Mouse (Mus musculus) embryonic fibroblast, embryonic 13.5 days (primary cell): ENCODE measurements around the gene Gm11077. TPM values are rescaled to one million over a fixed set of nuclear protein-coding genes. Genes with fewer than 3 reads are reported as not detected.

Source experiments
- H3K27ac ChIP-seq: 2 replicates; pipeline ENCODE4 v1.5.1; 2012; ENCODE audit warnings: low read length, control low read depth, inconsistent platforms; ENCODE audit not compliant: insufficient read depth
- H3K4me1 ChIP-seq: 2 replicates; pipeline ENCODE4 v1.6.1; 2011; ENCODE audit warnings: low read length; ENCODE audit not compliant: control insufficient read depth, insufficient read depth
- H3K4me3 ChIP-seq: 2 replicates; pipeline ENCODE4 v1.5.1; 2011; ENCODE audit warnings: mild to moderate bottlenecking, control low read depth, low read length; ENCODE audit not compliant: insufficient read depth
- CTCF ChIP-seq: IDR thresholded peaks from 2 replicates; pipeline ENCODE4 v1.5.1; 2011; ENCODE audit warnings: mild to moderate bottlenecking, control low read depth, low read length, moderate library complexity, borderline replicate concordance; ENCODE audit not compliant: insufficient read depth
- POLR2A ChIP-seq: IDR thresholded peaks from 2 replicates; pipeline ENCODE4 v1.6.1; 2011; ENCODE audit warnings: low read depth, mild to moderate bottlenecking, control low read depth, low read length, moderate library complexity
- polyA plus RNA-seq: library from polyadenylated mRNA; stranded (reverse); fragments of >200 nt; gene quantifications from 2 replicates; pipeline ENCODE4 v1.2.4, GENCODE M21; 2011; ENCODE audit warnings: low read depth; ENCODE audit not compliant: missing spikeins, insufficient read length

Gm11077 gene
- polyA plus RNA-seq, 1 experiment: not detected

GRCm38 (mm10) chr6:140706056-140706455, 23.0 kb upstream of the Gm11077 start:
- H3K4me3 ChIP-seq: no peak overlapping the region
- no peaks in the 10 kb centered on the region for H3K4me1 ChIP-seq
- no peak overlapping the region for H3K27ac ChIP-seq
- no peak for TF ChIP-seq POLR2A
- TF ChIP-seq CTCF: no peak

DNA sequence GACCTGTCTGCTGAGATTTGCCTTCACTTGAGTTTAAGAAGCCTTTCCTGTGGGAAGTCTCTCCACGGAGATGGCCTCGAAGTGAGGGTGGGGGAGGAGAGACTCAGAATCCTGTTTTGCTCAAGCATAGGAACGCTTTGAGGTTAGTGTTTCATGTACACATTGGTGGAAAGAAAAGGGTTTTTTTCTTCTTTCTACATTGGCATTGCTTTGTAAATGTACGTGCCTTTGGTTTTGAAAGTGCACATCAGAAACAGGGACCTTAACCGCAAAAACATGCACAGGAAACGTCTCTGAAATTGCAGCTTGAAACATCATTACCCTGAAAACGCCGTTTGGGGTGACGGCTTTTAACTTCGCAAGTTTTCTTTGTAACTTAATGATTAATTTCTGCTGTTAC, 21.0 kb upstream of the Gm11077 start:
- H3K4me3 ChIP-seq: no peak overlapping the region

GRCm38 (mm10) chr6:140709415-140710107, 19.5 kb upstream of the Gm11077 start:
- Histone ChIP-seq H3K4me1 (no peaks in the 10 kb centered on the region), H3K4me3 (no peak overlapping the region), H3K27ac (no peak overlapping the region)
- TF ChIP-seq POLR2A (no peak), CTCF (no peak)

More for the DNA sequence above, 21.0 kb upstream of the Gm11077 start:
- TF ChIP-seq POLR2A (no peak), CTCF (no peak)
- no peak overlapping the region for H3K27ac ChIP-seq
- H3K4me1 ChIP-seq: no peaks in the 10 kb centered on the region

DNA sequence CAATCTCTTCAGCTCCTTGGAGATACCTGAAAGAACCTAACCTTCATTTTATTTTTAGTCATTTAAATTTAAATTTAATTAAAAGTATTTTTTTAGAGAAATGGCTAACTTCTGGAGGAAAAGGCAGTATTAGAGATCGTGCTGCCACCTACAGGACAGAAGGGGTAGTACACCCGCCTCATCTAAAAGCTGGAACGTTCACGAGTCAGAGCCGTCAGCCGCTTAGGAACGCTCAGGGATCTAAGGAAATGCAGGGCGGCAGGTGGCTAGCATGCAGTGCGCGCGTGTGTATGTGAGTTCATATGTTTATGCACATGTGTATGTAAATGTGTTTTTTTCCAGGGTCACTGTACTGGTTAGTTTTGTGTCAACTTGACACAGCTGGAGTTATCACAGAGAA, 16.3 kb upstream of the Gm11077 start:
- no peaks in the 10 kb centered on the region for H3K4me1 ChIP-seq
- TF ChIP-seq POLR2A: no peak
- TF ChIP-seq CTCF: peak; percentile 47; the same call in 1 of the 2 replicates
- H3K4me3 ChIP-seq: no peak overlapping the region
- no peak overlapping the region for H3K27ac ChIP-seq

DNA sequence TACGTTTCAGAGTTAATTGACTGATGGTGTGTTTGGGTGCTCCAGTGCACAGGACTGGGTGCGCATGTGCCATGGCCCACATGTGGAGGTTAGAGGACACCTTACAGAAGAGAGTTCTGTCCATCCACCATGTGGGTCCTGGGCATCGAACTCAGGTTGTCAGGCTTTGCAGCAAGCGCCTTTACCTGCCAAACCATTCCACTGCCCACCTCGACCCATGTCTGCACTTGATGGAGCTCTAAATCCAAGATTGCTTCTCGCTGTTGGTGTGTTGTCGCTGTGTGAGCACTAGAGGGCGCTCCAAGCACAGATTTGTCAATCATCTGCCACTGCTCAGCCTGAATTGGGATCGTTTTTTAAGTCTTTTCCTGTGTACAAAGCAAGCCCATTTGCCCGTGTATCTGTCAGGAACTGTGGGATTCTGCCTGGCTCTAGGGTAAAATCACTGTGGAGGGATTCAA, 14.1 kb upstream of the Gm11077 start:
- TF ChIP-seq CTCF (peak; percentile 95), POLR2A (no peak)
- Histone ChIP-seq H3K27ac (no peak overlapping the region), H3K4me1 (no peaks in the 10 kb centered on the region), H3K4me3 (no peak overlapping the region)

DNA sequence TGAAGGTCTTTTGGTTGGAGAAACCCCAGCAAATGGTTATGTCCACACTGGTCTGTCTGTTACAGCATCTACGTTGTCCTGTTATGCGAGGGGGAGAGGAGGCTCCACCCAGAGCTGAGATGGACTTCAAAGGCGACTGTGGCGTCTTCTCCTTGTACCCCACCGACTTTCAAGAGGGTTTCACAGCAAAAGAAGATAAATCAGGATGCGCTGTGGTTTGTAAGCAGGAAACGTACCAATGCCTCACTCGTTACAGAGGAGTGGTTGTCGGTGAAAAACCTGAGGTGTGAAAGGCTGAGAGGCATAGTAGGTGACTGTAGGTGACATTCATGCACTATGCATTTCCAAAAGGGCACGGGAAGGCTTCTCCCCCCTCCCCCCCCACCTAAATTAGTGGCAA, 7.0 kb upstream of the Gm11077 start:
- TF ChIP-seq POLR2A: no peak
- TF ChIP-seq CTCF: no peak
- Histone ChIP-seq H3K4me3 (no peak overlapping the region), H3K27ac (peak overlapping the region; percentile 46; the same call in 1 of the 2 replicates), H3K4me1 (peaks cover 17% of the 10 kb centered on the region)

DNA sequence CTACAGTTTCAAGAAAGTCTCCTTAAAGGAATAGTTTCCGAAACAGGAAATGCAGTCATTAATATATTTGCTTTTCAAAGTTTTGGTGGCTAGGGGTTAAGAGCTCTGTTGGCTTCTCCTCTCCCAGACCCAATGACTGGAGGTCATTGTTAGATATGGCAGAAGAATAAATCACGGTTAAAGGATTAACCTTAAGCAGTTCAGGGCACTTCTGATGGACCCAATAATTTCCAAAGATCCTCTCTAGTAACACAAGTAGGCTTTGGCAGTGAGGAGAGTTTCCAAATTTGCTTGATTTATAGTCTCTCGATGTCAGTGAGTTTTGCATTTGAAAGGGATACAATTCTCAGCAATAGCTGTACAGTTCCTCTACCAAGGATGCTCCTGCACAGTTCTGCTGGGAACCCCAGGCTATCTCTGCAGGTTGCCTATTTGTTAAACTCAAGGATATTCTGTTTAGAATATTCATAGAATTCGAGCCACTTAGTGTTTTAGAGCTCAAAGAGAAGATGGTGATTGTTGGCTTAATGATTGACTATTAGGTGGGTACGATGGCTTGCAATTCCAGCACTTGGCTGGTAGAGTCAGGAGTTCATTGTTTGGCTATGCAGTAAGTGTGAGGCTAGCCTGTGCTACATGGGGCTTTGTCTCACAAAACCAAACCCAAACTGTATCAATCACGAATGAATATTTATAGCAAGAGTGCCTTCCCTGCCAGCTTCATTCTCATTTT, 1.8 kb downstream of the Gm11077 start:
- TF ChIP-seq POLR2A: no peak
- no peak for TF ChIP-seq CTCF
- peak overlapping the region; percentile 29 for H3K27ac ChIP-seq

DNA sequence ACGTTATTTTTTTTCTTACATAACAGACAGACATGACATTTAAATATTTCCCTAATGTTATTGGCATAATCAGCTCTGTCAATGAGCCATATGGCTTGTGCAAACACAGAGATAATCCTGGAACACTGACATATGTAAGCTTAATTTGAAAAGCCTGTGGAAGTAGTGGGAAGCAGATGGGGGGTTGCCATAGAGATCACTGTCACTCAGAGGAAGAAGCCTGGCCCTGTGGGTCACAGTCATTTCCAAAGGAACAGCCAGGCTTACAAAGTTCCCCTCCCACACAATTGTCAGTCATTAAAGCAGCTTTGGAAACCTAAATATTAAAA, 2.3 kb downstream of the Gm11077 start:
- Histone ChIP-seq H3K4me3 (no peak overlapping the region), H3K4me1 (peaks cover 2% of the 10 kb centered on the region), H3K27ac (peak overlapping the region; percentile 29; the same call in 1 of the 2 replicates)
- TF ChIP-seq POLR2A (no peak), CTCF (no peak)

More for the DNA sequence above, 1.8 kb downstream of the Gm11077 start:
- no peak overlapping the region for H3K4me3 ChIP-seq
- peaks cover 3% of the 10 kb centered on the region for H3K4me1 ChIP-seq

- Histone ChIP-seq H3K27ac (no peak overlapping the region), H3K4me1 (peaks cover 2% of the 10 kb centered on the region), H3K4me3 (no peak overlapping the region)
- TF ChIP-seq CTCF (no peak), POLR2A (no peak)
Measured at GRCm38 (mm10) chr6:140732971-140733640, 4.0 kb downstream of the Gm11077 start.

DNA sequence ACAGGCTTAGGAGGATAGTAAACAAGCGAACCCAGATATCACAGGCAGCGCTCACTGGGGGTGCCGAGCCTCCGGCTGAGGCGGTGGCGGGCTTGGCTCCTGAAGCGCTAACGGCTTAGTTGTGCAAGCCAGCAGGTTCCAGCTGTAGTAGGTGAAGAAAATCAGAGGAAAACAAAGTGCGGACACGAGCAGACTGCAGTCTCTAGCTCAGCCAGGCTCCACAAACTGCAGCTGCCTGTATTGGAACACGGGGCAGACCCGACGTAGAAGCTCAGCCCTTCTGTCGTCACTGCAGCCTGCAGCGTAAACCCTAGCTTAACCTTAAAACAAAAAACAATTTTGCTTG, 4.5 kb downstream of the Gm11077 start:
- peaks cover 2% of the 10 kb centered on the region for H3K4me1 ChIP-seq
- no peak overlapping the region for H3K4me3 ChIP-seq
- H3K27ac ChIP-seq: no peak overlapping the region
- TF ChIP-seq POLR2A (no peak), CTCF (no peak)

DNA sequence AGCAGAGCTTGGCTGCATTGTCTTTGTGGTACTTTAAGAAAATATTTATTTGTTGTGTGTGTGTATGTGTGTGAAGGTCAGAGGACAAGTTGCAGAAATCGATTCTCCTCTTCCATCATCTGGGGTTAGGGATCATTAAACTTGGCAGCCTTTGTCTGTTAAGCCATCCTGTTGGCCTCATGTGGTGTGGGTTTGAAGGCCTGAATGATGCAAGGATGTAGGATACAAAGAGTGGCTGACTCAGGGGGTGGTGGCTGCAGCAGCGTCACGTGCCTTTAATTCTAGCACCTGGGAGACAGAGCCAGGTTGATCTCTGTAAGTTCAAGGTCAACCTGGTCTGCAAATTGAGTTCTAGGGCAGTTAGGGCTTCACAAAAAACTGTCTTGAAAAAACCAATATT, 16.5 kb downstream of the Gm11077 start:
- TF ChIP-seq CTCF: no peak
- Histone ChIP-seq H3K4me1 (no peaks in the 10 kb centered on the region), H3K4me3 (no peak overlapping the region), H3K27ac (no peak overlapping the region)
